Mouse (Mus musculus) right cerebral cortex, adult 2 months (tissue): ENCODE results near the gene Cpa4.
A peak's percentile ranks its signal among the peaks of the same experiment; 100 is the strongest.

Experiments
- DNase-seq, 2 experiments: peaks; one replicate each; pipeline ENCODE4 v3.0.0; 2021 to 2022; ENCODE audit warnings: low spot score in 2 of 2

The Cpa4 gene

DNA sequence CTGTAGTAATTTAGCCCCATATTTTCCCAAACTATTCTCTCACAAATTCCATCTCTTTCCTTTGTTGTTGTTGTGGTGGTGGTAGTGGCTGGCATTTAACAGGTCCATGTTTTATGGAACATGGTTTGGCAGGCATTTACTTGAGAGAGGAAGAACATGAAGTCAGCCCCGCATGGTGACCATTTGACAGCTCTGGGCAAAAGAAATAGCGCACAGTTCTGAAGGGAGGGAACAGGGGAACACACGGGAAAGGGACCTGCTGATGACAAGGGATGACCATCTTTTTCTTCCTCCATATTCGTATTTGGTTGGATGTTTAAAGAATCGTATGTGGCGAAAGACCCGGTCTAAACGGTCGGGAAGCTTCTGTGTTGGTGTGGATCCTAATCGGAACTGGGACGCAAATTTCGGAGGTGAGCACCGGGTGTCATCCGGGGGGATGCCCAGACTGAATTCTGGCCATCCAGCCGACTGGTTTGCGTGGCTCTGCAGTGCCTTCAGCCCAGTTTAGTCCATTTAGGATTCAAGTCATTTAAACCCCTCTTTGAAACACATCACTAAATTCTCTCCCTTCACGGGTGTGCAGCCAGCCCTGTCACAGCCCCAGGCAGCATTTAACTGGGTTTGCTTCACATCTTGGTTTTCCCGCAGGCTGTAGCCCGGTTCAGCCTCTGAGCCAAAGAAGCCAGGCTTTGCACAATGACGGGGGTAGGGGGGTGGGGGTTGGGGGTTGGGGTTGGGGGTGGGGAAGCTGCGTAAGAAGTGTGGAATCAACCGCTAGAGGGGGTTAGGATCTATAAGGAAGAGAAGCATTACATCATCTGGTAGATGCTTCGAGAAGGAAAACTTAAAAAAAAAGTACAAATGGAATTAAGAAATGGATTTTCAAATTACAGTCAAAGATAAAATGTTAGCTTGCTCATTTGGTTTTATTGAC is 16.3 kb upstream of the Cpa4 start:
- DNase-seq = no peak

DNA sequence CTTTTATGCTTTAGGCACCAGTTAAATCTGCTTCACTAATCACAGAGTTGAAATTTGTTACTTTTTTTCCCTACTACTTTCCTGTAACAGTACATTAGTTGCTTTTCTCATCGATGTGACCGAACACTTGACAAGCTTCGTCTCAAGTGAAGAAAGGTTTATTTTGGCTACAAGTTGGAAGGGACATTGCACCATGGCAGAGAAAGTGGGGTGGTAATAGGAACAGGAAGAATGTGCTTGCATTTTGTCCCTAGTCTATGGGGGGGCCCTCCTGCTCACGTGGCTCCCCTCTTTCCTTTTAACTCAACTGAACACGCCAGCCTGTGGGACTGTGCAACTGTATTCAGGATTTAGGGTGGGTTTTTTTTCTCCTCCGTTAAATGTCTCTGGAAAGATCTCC is 15.5 kb upstream of the Cpa4 start:
- no peak for DNase-seq

DNA sequence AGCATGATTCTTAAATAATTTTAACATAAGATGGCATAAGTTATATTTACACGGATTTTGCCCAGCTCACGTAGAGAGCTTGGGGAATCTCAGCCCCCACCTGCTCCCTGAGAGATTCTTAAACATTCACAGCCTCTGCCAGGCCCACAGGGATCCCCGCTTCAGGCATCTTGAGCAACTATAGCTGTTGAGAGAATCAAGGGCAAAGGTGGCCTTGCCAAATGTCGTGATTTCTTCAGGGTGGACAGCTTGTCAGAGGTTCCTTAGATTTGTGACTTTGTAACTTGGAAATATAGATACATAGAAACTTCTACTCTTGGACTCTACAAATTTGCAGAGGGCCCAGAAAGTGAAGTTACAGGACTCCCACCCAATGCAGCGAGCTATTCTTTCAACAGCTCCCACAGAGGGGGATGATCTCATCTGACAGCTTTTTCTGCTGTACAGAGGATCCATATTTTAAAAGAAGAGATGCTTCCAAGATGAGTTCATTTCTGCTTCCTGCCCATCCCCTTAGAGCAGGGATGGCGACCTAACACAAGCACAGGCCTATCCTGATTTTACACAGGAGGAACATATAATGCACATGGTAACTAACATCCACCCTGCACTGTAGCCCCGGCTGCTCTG is 14.7 kb upstream of the Cpa4 start:
- DNase-seq = peak in 1 of 2 experiments; percentile 23

DNA sequence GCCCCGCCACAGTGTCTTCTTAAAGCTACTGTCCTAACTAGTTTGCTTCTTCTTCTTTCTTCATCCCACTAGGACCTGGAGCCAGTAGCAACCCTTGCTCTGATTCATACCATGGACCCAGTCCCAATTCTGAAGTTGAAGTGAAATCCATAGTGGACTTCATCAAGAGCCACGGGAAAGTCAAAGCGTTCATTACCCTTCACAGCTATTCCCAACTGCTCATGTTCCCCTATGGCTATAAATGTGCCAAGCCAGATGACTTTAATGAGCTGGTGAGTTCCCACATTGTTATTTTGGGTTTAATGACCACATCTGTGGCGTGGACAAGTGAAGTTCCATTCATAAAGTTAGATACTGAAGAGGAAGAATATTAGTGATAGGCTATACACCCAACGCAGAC is 14.1 kb upstream of the Cpa4 start:
- no peak for DNase-seq

DNA sequence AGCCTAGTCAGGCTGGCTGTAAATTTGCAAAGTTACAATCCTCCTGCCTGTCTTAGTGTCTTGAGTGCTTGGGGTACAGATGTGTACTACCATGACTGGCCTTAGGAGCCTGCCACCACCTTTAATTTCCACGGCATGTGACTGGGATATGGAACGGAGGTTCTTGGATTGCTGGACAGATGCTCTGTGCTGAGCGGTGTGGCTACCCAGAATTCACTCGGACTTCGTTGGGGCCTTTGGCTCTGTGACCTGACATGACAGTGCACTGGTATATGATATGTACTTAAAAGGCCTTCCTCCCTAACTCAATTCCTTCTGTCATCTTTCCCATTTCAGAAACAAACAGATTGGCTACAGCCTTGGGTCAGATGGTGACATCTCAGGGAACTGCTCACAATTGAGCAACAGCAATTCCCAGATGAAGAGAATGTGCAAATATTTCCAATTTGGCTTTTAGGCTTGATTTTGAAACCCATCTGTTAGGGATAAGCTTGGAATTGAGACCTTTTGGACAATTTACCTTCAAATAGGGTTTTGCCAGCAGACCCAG is 13.5 kb upstream of the Cpa4 start:
- DNase-seq = no peak

DNA sequence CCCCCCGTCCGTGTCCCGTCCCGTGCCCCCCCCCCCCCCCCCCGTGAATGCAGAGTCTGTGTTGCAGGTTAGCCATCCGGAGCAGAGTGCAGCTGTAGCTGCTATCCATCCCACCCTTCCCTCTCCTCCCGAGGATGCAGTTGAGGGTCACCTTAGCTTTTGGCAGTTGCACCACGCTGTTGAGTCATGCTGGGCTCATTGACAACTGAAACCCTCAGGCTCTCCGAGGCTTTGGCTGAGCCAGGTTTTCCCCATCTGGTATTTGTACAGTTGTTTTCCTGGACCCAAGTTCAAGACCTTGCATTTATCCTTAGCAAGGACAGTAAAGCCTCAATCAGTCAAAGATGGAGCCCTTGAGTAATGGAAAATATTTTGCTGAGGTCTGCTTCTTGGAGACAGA is 12.1 kb upstream of the Cpa4 start:
- no peak for DNase-seq

DNA sequence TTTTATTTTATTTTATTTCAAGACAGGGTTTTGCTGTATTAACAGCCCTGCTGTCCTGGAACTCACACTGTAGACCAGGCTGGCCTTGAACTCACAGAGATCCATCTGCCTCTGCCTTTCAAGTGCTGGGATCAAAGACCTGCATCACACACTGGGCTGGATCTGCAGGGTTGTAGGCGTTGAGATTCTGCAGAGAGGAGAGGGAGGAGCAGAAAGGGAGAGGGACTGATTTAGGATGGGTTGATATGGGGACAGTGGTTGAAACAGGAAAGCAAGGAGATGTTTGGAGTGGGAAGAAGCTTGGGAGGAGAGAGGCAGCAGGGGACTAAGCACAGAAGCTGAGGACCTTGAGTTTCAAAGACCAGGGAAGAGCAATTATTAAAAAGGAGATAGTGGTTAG is 8.4 kb upstream of the Cpa4 start:
- DNase-seq = no peak

DNA sequence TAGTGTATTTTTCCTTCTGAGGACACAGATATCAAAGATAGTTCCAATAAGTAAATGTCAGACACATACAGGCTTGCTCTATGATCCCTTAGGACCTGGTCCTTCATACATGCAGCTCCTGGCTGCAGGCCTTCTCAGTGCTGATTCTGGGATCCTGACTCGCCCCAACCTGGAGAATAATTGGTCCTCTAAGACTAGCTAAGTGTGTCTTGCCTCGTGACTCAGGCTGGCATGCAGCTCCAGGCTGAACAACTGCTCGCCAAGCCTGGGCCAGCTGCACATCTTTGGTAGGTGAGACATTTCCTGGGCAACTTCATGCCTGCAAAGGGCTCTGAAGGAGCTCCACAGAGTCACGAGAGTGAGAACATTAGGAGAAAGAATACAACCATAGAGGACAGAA is 6.0 kb upstream of the Cpa4 start:
- DNase-seq = no peak

DNA sequence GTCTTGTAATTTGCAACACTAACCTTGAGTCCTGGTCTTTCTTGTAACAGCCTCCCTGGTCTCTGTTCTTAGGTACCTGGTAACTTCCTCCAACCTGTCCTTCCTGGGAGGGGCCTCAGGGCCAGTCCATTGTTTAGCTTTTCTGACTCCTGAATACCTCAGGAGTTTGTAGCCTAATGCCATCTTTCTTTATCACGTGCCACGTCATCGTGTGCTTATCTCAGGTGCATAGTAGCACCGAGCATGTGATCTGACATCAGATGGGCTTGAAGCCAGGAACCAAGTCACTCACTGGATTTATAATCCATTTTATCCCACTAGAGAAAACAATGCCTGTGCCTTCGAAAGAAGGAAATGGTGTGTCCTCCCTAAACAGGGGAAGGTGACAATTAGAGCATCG is 4.6 kb upstream of the Cpa4 start:
- no peak for DNase-seq

DNA sequence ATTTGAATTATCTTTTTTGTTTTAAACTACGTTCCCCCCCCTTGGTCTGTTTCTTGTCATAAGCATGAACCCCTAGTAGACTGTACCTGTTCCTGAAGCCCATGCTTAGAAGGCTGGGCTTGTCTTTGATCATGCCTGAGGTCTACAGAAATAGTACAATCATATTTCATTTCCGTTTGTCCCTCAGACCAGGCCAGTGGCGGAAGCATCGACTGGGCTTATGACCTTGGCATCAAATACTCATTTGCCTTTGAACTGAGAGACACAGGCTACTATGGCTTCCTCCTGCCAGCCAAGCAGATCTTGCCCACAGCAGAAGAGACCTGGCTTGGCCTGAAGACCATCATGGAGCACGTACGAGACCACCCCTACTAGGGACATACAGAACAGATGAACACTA is 4.1 kb upstream of the Cpa4 start:
- no peak for DNase-seq

DNA sequence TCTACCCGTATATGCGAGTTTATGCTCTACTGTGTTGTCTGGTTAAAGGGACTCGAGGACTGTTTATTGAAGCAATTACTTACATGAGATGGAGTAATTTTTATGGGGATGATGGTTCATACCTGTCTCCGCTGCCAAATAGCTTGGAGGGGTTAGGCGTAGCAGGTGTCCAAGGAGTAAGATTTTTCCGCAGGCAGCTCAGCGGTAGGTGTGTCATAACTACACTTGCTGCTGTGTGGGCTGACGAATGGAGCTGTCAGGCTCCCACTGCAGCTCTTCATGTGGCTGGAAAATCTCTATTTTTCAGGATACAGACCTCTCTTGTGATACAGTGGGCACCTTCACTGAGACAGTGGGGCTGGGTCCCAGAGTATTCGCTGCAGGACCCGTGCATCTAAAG is 1.2 kb downstream of the Cpa4 start:
- DNase-seq = peak; percentile 60 to 66

DNA sequence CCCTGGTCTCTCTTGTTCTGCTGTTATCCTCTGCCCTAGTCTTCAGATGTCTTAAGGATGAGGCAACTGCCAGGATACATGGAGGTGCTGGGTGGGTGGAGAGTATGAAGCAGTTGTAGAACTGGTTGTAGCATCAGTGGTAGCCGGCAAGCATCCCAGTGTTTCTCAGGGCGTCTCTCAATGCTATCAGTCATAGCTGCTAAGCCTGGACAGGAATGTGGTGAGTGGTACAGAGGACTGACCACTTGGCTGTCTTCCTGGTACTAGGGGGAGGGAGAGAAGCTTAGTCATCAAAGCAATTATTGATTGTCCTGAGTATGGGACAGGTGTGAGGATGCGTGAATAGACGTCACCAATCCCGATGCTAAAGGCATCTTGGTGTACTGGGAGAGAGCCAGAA is 1.8 kb downstream of the Cpa4 start:
- peak; percentile 40 to 42 for DNase-seq

DNA sequence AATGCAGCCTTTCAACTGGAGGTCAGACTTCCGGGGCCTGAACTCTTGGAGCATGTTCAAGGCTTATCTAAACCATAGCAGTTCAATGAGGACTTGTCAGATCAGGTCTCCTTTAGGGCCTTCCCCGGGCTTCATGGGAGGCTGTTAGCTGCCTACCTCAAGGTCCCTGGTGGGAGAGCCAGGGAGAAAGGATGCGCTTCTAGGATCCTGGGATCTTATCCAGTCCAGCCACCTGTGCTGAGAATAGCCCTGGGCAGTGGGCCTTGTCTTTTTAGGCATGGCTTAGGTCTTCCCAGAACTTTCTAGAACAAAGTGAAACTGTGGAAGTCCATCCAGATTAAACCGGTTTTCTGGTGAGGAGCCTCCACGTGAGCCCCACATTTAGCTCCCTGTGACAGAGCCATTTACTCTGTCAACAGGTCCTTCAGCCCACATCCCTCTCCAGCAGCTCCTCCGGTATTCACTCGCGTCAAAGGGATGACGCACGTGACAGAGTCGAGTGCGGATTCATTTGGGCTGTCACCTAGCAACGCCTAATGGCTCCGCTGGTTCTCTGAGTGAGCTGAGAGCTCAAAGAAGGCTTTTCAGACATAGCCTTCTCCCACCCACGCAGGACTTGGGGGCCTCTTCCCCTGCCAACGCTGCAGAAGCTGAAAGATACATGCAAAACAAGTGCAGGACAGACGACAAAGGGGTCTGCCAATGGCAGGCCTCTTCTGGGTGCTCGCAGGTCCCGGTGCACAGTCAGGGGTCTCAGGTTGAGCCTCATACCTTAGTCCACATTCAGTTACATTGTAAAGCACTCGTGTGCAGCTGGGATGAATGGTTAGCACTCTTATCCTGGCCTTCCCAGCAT is 4.5 kb downstream of the Cpa4 start:
- DNase-seq = peak; percentile 86 to 87

DNA sequence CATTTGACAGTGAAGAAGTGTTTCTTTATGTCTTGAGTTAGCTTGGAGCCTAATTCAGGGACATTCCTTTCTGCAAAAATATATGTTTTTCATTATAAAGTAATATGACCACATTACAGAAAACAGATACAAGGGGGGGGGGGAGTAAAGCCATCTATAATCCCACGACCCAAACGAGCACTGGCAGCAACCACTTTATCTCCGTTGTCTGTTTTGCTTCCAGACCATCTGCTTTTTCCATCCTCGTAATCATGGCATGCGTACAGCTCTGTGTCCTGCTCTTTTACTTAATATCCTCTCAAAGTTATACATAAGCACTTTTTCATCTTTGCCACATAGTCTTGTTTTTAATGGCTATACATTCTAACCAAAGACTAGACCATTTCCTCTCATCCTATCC is 5.2 kb downstream of the Cpa4 start:
- DNase-seq = no peak

DNA sequence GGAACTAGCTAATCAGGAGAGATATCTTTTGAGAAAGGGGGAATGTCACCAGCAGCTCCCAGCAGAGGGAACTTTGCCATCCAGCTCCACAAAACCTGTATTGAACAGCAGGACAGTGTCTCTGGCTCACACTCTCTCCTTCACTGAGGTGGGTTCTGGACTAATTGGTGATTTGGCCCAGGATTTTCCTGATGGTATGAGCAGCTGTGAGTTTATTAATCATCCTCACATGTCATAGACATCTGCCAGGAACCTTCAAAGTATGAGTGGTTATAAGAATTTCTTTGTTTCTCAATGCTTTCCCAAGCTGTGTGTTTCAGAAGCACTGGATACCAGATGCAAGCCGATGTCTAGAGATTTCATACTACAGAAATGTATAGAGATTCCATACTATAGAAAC is 6.8 kb downstream of the Cpa4 start:
- DNase-seq = no peak

DNA sequence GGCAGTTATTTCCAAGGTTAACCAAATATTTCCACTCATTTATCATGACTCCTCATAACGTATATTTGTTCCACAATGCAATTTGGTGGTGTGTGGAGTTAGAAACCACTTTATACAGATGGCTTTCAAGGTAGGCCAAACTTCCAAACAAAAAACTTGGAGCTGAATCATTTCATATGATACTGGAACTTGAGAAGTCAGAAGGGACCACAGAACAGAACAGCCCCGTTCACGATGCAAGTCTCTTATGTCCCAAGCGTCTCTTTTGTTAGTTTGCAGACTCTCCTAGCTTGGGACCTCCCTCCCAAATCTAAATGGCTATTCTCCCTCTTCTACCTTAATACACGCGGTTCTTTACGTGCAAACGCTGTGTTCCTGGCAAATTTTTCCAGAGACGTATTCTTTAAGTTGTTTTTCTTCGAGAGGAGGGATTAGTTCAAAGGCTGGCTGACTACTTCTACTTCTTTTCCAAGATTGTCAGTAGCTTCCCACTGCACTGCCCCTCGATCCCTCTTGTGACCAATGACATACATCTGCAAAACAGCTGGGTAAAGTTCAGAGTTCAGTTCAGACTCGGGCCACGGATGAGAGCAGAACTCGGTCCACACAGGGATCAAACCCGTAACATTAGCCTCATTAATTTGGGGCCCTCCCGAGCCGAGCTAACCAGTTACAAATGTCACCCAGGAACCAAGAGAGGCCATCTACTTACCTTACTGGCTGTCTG is 8.5 kb downstream of the Cpa4 start:
- DNase-seq = no peak

DNA sequence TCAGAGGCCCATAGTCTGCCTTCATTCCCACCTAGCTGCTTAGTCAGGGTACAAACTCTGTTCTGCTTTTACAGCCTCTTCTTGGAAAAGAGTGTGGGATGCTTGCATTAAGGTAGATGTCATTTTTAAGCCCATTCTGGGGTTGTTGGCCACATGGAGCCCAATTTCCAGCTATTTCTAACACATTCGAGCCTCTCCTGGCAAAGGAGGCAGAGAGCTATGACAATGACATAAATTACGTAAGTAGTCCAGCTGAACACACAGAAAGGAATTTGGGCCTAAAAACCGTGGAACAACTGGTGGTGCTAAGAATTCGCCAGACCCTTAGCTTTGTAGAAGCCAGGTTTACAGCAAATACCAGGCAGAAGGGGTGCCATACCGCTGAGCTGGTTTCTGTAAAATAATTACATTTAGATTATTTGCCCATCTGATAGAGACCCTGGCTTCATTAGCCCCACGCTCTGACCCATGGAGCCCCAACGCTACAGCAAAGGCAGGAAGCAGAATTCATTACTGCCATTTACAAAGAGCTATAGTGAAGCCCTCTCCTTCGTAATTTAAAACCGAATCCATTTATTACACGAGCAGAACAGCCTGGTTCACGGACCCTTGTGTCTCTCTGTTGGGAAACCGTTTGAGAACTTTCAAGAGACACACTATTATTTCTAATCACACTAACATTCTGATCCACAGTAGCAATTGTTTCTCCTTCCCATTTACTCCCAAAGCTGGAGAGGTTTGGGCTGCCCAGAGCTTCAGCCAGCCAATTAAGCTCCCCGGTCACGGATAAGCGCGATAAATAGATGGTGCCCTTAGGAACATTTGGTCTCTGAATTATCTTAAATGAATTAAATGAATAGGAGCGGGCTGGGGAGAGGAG is 12.0 kb downstream of the Cpa4 start:
- peak in 1 of 2 experiments; percentile 28 for DNase-seq

DNA sequence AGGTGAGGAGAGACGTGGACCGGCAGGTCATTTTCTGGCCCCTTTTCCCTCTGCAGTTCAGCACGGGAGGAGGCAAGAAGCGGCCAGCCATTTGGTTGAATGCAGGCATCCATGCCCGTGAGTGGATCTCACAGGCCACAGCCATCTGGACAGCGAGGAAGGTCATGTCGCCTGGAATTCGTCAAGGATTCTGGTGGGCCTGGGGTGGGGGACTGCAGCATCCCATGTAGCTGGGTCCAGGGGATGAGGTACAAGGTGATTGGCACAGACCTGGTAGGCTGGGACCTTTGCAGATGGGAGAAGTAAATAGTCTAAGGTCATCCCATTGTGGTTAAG is 12.6 kb downstream of the Cpa4 start:
- no peak for DNase-seq

DNA sequence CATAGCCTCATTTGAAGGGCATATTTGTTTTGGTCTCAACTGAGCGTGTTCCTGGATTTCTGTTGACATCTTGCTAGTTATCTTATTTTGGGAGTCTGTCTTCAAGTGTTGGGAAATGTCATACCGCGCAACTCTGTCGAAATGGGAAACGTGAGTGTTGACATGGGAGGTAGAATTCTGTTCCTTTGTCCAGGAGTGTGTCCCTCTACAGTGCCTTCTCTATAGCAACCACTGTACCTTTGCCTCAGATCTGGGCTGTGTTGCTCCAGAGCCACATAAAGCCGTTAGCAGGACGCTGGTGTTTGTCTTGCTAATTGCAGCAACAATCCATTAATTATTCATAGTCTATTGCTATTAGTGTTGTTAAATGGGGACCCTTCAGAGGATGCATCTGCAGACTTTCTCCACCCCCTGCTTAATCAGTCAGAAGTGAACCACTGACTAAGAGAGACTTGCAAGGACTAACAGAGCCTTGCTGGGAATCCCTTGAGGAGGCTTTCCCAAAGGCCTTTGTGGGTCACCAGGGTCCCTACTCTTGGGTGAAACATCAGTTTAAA is 18.8 kb downstream of the Cpa4 start:
- DNase-seq = no peak

DNA sequence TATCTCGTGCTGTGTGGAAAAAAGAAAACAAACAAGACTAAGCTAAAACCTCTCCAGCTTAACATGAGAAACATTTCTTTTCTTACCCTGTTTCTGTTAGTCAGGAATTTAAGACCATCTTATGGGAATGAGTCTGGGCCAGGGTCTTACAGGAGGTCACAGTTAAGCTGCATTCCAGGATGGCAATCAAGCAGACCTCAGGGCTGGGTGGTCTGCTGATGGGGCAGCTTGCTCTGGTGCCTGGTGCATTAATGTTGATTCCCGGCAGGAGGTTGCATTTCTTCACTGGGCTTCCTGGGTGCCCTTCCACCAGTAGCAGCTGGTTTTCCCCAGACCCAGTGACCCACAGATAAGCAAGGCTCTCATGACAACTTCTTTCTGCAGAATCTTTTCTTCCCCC is 21.6 kb downstream of the Cpa4 start:
- no peak for DNase-seq
